Mouse (Mus musculus) liver, postnatal 0 days (tissue): ENCODE results near the gene Atl3.

Experiments used
- CTCF ChIP-seq: sonication (generic); IDR thresholded peaks from 2 replicates; pipeline ENCODE4 v1.5.1; 2016; ENCODE audit warnings: antibody characterized with exemption, low read depth
- EP300 ChIP-seq: IDR thresholded peaks from 2 replicates; pipeline ENCODE4 v1.6.1; 2016; ENCODE audit warnings: antibody characterized with exemption, low read depth, mild to moderate bottlenecking

- TF ChIP-seq CTCF: no peak
- TF ChIP-seq EP300: no peak
These were observed 48.7 kb upstream of the Atl3 start for GRCm38 (mm10) chr19:7445105-7445504.
